Mouse (Mus musculus) kidney, embryonic 16.5 days (tissue): ENCODE results near the gene P4hb. TPM values are rescaled to one million over a fixed set of nuclear protein-coding genes. Genes with fewer than 3 reads are reported as not detected.
"Not testable (repeated sequence)": the region's sequence is repeated elsewhere in the genome, so short reads cannot be mapped to it uniquely, and the experiment has no call there.

Experiments
- ATAC-seq: fragments of 200-750 bp; cut with Nextera tagmentation; 2 replicates; pipeline ENCODE4 v1.8.0; 2017; ENCODE audit warnings: moderate TSS enrichment; ENCODE audit not compliant: low FRiP score, low TSS enrichment
- H3K27ac ChIP-seq: fragments of 300-500 bp; sonication (generic); 2 replicates; pipeline ENCODE4 v1.5.1; 2014; ENCODE audit warnings: low read length
- H3K27me3 ChIP-seq: fragments of 300-500 bp; sonication (generic); 2 replicates; pipeline ENCODE4 v1.6.1; 2014; ENCODE audit warnings: low read length, control low read depth, mixed read lengths; ENCODE audit not compliant: insufficient read depth
- H3K36me3 ChIP-seq: fragments of 300-500 bp; sonication (generic); 2 replicates; pipeline ENCODE4 v1.6.1; 2014; ENCODE audit warnings: low read length, control low read depth, mixed read lengths; ENCODE audit not compliant: insufficient read depth
- H3K4me1 ChIP-seq: fragments of 300-500 bp; sonication (generic); 2 replicates; pipeline ENCODE4 v1.6.1; 2014; ENCODE audit warnings: low read length, control low read depth, mixed read lengths; ENCODE audit not compliant: insufficient read depth
- H3K4me2 ChIP-seq: fragments of 300-500 bp; sonication (generic); replicated peaks from 2 replicates; pipeline ENCODE4 v1.6.1; 2014; ENCODE audit warnings: low read depth, low read length
- H3K4me3 ChIP-seq: fragments of 300-500 bp; sonication (generic); 2 replicates; pipeline ENCODE4 v1.5.1; 2014; ENCODE audit warnings: mild to moderate bottlenecking, low read length
- H3K9ac ChIP-seq: fragments of 300-500 bp; sonication (generic); replicated peaks from 2 replicates; pipeline ENCODE4 v1.6.1; 2014; ENCODE audit warnings: low read length
- H3K9me3 ChIP-seq: fragments of 300-500 bp; sonication (generic); 2 replicates; pipeline ENCODE4 v1.6.1; 2016; ENCODE audit warnings: low read length, control low read depth
- WGBS: fragments of 180-500 bp; shearing (Covaris S2); extraction: QIAGEN DNeasy Blood & Tissue Kit; methylation state at CpG from one replicate; pipeline ENCODE4 v1.1.7; 2014; 5-methylcytosine and 5-hydroxymethylcytosine counted together
- polyA plus RNA-seq: library from polyadenylated mRNA; unstranded; fragments of >200 nt; fragmentation: Nextera tagmentation; extraction: Ambion mirVana; gene quantifications from 2 replicates; pipeline ENCODE4 v1.2.1, GENCODE M21; 2015

Gene P4hb
- polyA plus RNA-seq, 1 experiment from 2014 or later = 914 TPM

DNA sequence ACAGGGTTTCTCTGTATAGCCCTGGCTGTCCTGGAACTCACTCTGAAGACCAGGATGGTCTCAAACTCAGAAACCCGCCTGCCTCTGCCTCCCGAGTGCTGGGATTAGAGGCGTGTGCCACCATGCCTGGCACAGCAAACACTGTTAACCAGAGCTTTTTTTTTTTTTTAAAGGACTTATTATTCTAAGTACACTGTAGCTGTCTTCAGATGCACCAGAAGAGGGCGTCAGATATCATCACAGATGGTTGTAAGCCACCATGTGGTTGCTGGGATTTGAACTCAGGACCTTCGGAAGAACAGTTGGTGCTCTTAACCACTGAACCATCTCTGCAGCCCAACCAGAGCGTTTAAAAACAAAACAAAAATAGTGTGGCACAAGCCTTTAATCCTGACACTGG, 14.2 kb downstream of the P4hb start:
- not testable (repeated sequence) for H3K9ac ChIP-seq, H3K27me3 ChIP-seq, H3K4me3 ChIP-seq, H3K9me3 ChIP-seq, H3K27ac ChIP-seq, H3K4me2 ChIP-seq, ATAC-seq, H3K4me1 ChIP-seq
- H3K36me3 ChIP-seq = peaks cover 52% of the 10 kb centered on the region
- WGBS = 90% methylated on average over 6 of the region's 6 CpGs

DNA sequence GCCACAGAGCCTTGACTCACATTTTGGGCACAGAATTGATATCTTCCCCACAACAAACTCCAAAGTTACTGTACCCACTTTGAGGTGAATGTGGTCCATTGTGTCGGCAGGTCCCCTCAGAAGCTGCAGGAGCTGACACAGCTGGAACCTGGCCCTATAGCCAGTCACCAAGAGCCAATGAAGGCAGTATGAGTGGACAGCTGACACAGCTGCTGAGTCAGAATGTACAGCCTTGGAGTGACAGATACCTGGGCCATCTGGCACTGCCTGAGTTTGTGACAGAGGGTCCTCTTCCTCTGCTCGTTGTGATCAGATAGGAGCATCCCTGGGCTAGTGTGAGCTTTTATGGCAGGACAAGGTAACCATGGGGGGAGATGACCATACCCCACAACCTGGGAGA, 17.8 kb downstream of the P4hb start:
- peaks cover under 1% of the 10 kb centered on the region; the same call in 1 of the 2 replicates for H3K4me1 ChIP-seq
- 66% methylated on average over 2 of the region's 2 CpGs for WGBS
- no peak overlapping the region for H3K27ac ChIP-seq
- ATAC-seq = no peak
- no peaks in the 10 kb centered on the region for H3K27me3 ChIP-seq
- H3K9me3 ChIP-seq = 0 out of 2 replicates have a peak, but pooled peaks cover 5% of the 10 kb centered on the region
- H3K36me3 ChIP-seq = peaks cover 16% of the 10 kb centered on the region
- no peak overlapping the region for H3K9ac ChIP-seq
- H3K4me3 ChIP-seq = no peak overlapping the region
- no peak overlapping the region for H3K4me2 ChIP-seq

DNA sequence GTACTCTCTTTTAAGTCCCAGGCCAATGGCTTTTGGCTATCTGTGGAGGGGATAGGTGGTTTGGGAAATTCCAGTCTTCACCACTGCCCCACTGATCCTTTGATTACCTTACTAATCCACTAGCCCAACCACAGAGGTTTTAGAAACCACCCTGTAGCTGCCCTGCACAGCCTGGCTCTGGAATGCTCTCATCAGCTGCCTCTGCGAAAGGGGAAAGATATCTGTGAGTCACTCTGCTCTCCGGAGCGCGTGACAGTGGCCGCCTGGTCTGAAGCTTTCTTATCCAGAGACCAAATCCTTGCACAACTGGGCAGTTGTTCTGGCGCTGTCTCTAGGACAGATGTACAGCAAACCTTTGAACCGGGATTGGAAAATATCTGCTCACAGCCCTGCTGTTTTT, 18.2 kb downstream of the P4hb start:
- H3K4me1 ChIP-seq = peaks cover 4% of the 10 kb centered on the region
- no peak overlapping the region for H3K27ac ChIP-seq
- H3K9ac ChIP-seq = no peak overlapping the region
- no peak for ATAC-seq
- H3K4me3 ChIP-seq = no peak overlapping the region
- H3K27me3 ChIP-seq = no peaks in the 10 kb centered on the region
- no peak overlapping the region for H3K4me2 ChIP-seq
- WGBS = 80% methylated on average over 7 of the region's 7 CpGs
- H3K9me3 ChIP-seq = 0 out of 2 replicates have a peak, but pooled peaks cover 5% of the 10 kb centered on the region
- H3K36me3 ChIP-seq = peaks cover 11% of the 10 kb centered on the region

DNA sequence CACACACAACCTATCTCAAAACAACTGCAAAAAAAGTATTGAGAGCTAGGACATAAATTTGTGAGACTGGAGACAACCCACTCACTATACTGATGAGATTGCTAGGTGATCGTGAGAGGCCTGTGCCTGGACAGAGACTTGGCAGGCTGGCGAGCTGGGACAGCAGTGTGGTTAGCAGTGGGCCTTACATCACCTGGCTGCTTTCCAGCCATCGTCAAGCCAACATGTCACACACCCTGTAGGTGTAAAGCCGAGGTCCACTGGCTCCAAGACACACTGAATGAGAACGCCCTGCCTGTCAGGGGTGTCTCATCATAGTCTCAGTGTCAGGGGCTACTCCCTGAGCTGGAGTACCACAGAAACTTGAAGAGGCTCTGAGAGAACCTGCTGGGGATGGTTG, 20.3 kb downstream of the P4hb start:
- WGBS = 72% methylated on average over 5 of the region's 5 CpGs
- Histone ChIP-seq H3K4me1 (peaks cover 16% of the 10 kb centered on the region), H3K36me3 (no peaks in the 10 kb centered on the region), H3K27me3 (no peaks in the 10 kb centered on the region), H3K4me2 (no peak overlapping the region), H3K4me3 (no peak overlapping the region), H3K27ac (no peak overlapping the region), H3K9me3 (0 out of 2 replicates have a peak, but pooled peaks cover 5% of the 10 kb centered on the region), H3K9ac (no peak overlapping the region)
- ATAC-seq = no peak

DNA sequence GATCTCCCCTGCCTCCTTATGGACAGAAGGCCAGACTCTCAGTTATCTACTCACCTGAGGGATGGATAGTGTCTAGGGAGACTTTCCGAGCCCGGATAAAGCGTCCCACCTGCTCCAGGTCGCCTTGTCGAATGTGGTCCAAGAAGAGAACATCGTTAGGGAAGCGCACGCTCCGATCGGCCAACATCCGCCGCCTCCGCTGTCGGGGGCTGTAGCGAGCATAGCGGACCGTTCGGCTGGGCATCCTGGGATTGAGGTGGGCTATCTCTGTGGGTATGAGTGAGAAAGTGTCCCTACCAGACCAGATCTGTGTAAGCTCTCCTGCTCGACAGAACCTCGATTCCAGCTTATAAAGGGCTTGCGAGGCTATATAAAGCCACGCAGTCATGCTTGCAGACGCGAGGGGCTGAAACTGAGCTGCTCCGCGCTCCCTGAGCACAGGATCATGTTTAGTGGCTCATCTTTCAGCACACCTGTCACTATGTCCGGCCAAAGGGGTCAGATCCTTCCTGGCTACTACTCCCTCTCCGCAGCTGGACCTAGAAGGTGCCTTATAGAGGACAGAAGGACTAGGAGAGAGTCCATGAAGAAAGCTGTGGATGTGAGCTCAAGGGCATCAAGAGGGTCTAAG, 22.1 kb downstream of the P4hb start, which contains the start of gene Ppp1r27:
Gene Ppp1r27, minus strand, starts transcription at position 323 of the 631 bp plus-strand sequence.
- 88% methylated on average over 28 of the region's 28 CpGs for WGBS

DNA sequence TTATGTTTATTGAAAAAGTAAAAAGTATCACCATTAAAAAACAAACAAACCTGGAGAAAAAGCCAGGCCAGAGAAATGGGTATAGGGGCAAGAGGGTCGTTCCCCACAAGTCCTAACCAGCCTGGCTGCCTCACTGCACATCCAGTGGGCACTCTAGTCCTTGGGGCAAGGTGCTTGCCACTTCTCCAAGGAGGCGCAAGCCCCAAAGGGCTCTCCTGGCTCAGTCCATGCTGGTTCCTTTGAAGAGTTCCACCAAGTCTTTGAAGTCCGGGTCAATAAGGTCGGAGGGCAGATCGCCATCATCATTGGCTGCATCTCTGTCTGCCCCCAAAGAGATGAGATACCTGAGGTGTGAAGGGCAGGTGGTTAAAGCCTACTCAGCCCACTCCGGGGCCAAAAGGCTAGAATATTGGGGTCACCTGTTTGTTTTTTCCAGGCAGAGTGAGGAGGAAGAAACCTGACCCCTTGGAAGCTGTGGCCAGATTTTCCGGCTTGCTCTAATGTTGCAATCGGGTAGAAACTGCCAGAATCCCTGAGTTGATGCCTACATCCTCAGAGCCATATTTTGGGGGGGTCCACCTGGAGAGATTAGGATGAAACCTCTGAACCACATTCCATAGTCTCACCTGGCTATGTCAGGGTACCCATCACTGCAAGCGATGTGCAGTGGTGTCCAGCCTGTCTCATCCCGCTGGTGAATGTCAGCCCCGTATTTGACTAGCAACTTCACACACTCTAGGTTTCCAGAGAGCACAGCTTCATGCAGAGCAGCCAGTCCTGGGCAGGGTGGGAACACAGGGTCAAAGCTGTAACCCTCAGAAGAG, 22.9 kb downstream of the P4hb start:
- H3K36me3 ChIP-seq = no peaks in the 10 kb centered on the region
- H3K4me3 ChIP-seq = peak overlapping the region; percentile 95
- H3K27me3 ChIP-seq = no peaks in the 10 kb centered on the region
- peak overlapping the region; percentile 95 for H3K4me2 ChIP-seq
- WGBS = 49% methylated on average over 11 of the region's 11 CpGs
- H3K9me3 ChIP-seq = no peaks in the 10 kb centered on the region
- ATAC-seq = peak; percentile 54; the same call in 1 of the 2 replicates
- H3K27ac ChIP-seq = peak overlapping the region; percentile 96
- peak overlapping the region; percentile 97 for H3K9ac ChIP-seq
- H3K4me1 ChIP-seq = peaks cover 29% of the 10 kb centered on the region

More for the DNA sequence above, 22.1 kb downstream of the P4hb start, which contains the start of gene Ppp1r27:
- Histone ChIP-seq H3K9me3 (no peaks in the 10 kb centered on the region), H3K9ac (peak within 1 kb of the TSS; percentile 97), H3K4me1 (peaks cover 22% of the 10 kb centered on the region), H3K36me3 (no peaks in the 10 kb centered on the region), H3K27ac (peak within 1 kb of the TSS; percentile 96), H3K4me3 (peak within 1 kb of the TSS; percentile 95), H3K27me3 (no peaks in the 10 kb centered on the region), H3K4me2 (peak within 1 kb of the TSS; percentile 95)
- no peak for ATAC-seq

DNA sequence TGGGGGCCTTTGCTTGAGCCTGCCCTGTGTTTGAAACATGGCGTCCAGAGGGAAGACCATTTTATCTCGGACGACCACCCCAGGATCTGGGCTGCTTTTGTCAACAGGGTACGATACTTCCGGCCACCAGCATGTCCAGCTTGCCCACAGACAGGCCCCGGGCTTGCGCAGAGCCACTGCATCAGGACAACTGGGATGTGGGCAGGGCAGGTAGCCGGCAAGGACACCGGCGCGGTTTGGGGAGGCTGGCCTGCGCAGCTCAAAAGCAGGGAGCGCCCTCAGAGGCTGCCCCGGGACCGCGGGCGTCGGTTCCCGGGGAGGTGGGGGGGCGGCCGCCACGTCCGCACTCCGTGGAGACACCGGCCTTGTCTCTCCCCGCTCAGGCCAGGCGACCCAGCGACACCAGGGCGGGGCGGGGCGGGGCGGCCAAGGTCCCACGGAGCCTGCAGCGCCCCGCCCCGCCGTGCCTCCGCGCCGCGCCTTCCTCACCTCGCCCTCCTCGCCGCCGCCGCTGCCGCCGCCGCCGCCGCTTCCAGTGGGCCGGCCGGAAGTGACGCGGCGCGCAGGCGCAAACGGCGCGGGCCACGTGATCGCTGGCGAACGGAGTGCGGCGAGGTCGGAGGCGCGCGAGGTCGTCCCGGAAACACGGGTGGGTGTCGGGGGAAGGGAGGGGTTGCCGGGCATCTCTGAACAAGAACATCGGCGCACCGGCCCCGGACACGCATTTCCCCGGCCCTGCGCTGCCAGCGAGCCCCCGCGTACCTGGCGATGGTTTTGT, 23.7 kb downstream of the P4hb start, which contains the start of gene Mcrip1:
Gene Mcrip1, minus strand, starts transcription at position 560 of the 778 bp plus-strand sequence.
- Histone ChIP-seq H3K27ac (peak within 1 kb of the TSS; percentile 96), H3K9ac (peak within 1 kb of the TSS; percentile 97), H3K4me3 (peak within 1 kb of the TSS; percentile 95), H3K4me2 (peak within 1 kb of the TSS; percentile 95), H3K9me3 (no peaks in the 10 kb centered on the region), H3K27me3 (no peaks in the 10 kb centered on the region), H3K4me1 (peaks cover 32% of the 10 kb centered on the region), H3K36me3 (peaks cover 7% of the 10 kb centered on the region)
- whole genome bisulfite sequencing = under 1% methylated on average over 66 of the region's 87 CpGs
- peak; percentile 86 for ATAC-seq

DNA sequence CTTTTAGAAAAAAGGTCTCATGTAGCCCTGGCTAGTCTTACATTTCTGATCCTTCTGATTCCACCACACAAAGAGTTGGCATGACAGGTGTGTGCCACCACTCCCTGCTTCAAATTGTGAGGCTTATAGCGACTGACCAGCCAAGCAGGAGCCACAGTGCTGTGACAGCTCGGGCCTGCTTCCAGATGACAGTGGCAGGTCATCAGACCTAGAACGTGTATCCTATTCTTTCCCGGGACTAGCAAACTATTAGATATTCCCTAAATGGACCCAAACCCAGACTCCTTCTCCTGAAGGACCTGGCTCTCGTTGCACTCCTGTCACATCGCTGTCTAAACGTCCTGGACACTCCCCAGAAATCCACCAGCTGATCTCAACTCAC, 24.3 kb downstream of the P4hb start:
- peaks cover 12% of the 10 kb centered on the region for H3K36me3 ChIP-seq

DNA sequence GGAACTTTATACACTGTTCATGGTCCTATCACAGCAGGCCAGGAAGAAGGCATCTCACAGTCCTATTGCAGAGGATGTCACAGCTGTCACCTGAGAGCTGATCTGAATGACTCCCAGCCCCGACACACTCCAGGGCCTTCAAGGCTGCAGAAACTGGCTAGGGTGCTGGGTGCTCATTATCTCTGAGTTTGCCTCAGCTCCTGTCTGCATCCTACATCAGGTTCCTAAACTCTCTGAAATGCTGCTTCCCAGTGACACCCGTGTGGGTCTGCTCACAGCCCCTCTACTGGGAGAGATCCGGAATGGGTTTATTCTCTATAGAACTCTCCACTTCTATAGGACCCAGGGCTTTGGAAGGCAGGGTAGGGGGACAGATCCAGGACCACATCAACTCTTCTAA, 24.8 kb downstream of the P4hb start:
- Histone ChIP-seq H3K36me3 (peaks cover 18% of the 10 kb centered on the region), H3K9me3 (no peaks in the 10 kb centered on the region), H3K4me2 (peak overlapping the region; percentile 95), H3K9ac (peak overlapping the region; percentile 97), H3K4me3 (peak overlapping the region; percentile 95), H3K4me1 (peaks cover 32% of the 10 kb centered on the region), H3K27ac (no peak overlapping the region), H3K27me3 (no peaks in the 10 kb centered on the region)
- 69% methylated on average over 3 of the region's 3 CpGs for WGBS
- ATAC-seq = no peak

More for the DNA sequence above, 24.3 kb downstream of the P4hb start:
- WGBS = 18% methylated on average over 7 of the region's 7 CpGs
- H3K27ac ChIP-seq = peak overlapping the region; percentile 96
- peak overlapping the region; percentile 97 for H3K9ac ChIP-seq
- peak overlapping the region; percentile 95 for H3K4me2 ChIP-seq
- H3K4me1 ChIP-seq = peaks cover 32% of the 10 kb centered on the region
- H3K27me3 ChIP-seq = no peaks in the 10 kb centered on the region
- ATAC-seq = no peak
- H3K9me3 ChIP-seq = no peaks in the 10 kb centered on the region
- peak overlapping the region; percentile 95 for H3K4me3 ChIP-seq
